Mouse (Mus musculus) liver, adult 2 months (tissue): Measurements from ENCODE around the gene Pmch.

Experiments used
- CTCF ChIP-seq: fragments of 200-500 bp; IDR thresholded peaks from 2 replicates; pipeline ENCODE4 v1.5.1; 2011; ENCODE audit warnings: low read depth, low read length, control low read depth
- POLR2A ChIP-seq: fragments of 200-500 bp; IDR thresholded peaks from 2 replicates; pipeline ENCODE4 v1.6.1; 2011; ENCODE audit warnings: low read length, control low read depth; ENCODE audit not compliant: insufficient read depth; ENCODE audit errors: extremely low read depth

GRCm38 (mm10) chr10:88054233-88054985 lies 36.5 kb upstream of the Pmch start:
- TF ChIP-seq CTCF (no peak), POLR2A (no peak)
